Mouse (Mus musculus) embryonic facial prominence, embryonic 15.5 days (tissue): ENCODE results near the gene Lbr. TPM values are rescaled to one million over a fixed set of nuclear protein-coding genes. Genes with fewer than 3 reads are reported as not detected.

Experiments used
- ATAC-seq: fragments of 200-750 bp; cut with Nextera tagmentation; 2 replicates; pipeline ENCODE4 v1.8.0; 2017; ENCODE audit warnings: low read depth, moderate TSS enrichment; ENCODE audit not compliant: insufficient number of reproducible peaks, low FRiP score, low TSS enrichment
- H3K27ac ChIP-seq: fragments of 300-500 bp; sonication (generic); replicated peaks from 2 replicates; pipeline ENCODE4 v1.5.1; 2015; ENCODE audit warnings: mild to moderate bottlenecking, inconsistent platforms
- H3K27me3 ChIP-seq: fragments of 300-500 bp; sonication (generic); 2 replicates; pipeline ENCODE4 v1.6.1; 2015; ENCODE audit warnings: inconsistent platforms
- H3K36me3 ChIP-seq: fragments of 300-500 bp; sonication (generic); 2 replicates; pipeline ENCODE4 v1.6.1; 2015; ENCODE audit warnings: mild to moderate bottlenecking, inconsistent platforms
- H3K4me1 ChIP-seq: fragments of 300-500 bp; sonication (generic); 2 replicates; pipeline ENCODE4 v1.6.1; 2015; ENCODE audit warnings: inconsistent platforms
- H3K4me2 ChIP-seq: fragments of 300-500 bp; sonication (generic); replicated peaks from 2 replicates; pipeline ENCODE4 v1.6.1; 2015; ENCODE audit warnings: mild to moderate bottlenecking, inconsistent platforms
- H3K4me3 ChIP-seq: fragments of 300-500 bp; sonication (generic); replicated peaks from 2 replicates; pipeline ENCODE4 v1.5.1; 2015; ENCODE audit warnings: mild to moderate bottlenecking, inconsistent platforms
- H3K9ac ChIP-seq: fragments of 300-500 bp; sonication (generic); 2 replicates; pipeline ENCODE4 v1.6.1; 2015; ENCODE audit warnings: inconsistent platforms
- H3K9me3 ChIP-seq: fragments of 300-500 bp; sonication (generic); replicated peaks from 2 replicates; pipeline ENCODE4 v1.6.1; 2016; ENCODE audit warnings: inconsistent platforms
- WGBS: fragments of 180-500 bp; shearing (Covaris S2); methylation state at CpG from one replicate; pipeline ENCODE4 v1.1.7; 2015; 5-methylcytosine and 5-hydroxymethylcytosine counted together
- polyA plus RNA-seq: library from polyadenylated mRNA; unstranded; fragments of >200 nt; fragmentation: Nextera tagmentation; extraction: Ambion mirVana; gene quantifications from 2 replicates; pipeline ENCODE4 v1.2.1, GENCODE M21; 2015

The Lbr gene
- polyA plus RNA-seq, 1 experiment from 2014 or later, result 83.3 TPM

DNA sequence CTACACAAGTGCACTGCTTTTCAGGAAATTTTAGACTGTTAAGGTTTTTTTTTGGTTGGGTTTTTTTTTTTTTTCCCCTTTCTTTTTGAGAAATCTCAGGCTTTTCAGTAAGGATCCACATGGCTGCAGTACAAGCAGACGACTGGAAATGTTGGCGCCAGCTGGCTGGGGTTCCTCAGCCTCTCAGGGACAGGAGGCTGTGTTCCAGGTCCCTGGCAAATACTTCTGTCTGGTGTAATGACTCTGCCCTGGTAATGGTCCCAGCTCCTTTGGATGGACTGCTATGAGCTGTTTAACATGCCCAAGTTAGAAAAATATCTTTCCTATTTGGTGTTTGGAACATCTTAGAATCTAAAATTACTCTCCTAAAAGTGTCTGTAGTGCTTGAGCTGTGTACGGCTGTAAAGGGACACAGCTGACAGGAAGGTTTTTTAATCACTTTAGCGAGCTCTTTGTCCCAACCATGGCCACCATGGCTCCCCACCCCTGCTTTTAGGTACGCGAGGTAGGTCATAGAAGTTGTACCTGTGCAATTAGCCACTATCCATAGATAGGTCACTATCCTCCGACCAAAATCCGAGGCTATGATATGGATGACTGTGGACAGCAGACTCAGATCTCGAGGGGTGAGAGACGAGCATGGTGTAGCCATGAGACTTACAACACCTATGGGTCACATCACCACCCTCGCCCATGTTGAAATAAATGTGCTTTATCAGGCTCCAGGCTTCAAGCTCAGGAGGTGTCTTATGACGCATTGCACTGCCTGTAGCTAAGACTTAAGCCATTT, 8.9 kb upstream of the Lbr start:
- H3K4me2 ChIP-seq, result no peak overlapping the region
- no peaks in the 10 kb centered on the region for H3K9me3 ChIP-seq
- no peaks in the 10 kb centered on the region for H3K27me3 ChIP-seq
- WGBS, result 75% methylated on average over 12 of the region's 12 CpGs
- ATAC-seq, result no peak
- H3K4me3 ChIP-seq, result no peak overlapping the region
- 0 out of 2 replicates have a peak, but pooled peaks cover 8% of the 10 kb centered on the region for H3K4me1 ChIP-seq
- no peak overlapping the region for H3K9ac ChIP-seq
- H3K36me3 ChIP-seq, result no peaks in the 10 kb centered on the region
- H3K27ac ChIP-seq, result no peak overlapping the region

DNA sequence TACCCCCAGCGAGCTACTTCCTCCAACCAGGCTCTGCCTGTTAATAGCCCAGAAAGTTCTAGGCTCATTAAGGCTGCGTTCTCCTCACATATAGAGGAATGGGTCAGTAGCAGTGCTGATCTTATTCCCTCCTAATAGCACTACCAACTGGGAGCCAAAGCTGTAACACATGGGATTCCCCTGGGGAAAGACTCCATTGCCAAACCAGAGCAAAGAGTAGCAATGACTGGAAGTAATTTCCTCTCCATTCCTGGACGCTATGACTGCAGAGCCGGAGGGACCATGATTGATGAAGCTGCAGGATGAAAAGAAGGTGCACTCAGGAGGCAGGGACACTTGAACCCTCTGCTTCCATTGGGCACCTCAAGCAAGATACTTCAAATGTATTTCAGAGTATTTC, 7.6 kb upstream of the Lbr start:
- 0 out of 2 replicates have a peak, but pooled peaks cover 8% of the 10 kb centered on the region for H3K4me1 ChIP-seq
- no peaks in the 10 kb centered on the region for H3K9me3 ChIP-seq
- H3K4me3 ChIP-seq, result no peak overlapping the region
- H3K9ac ChIP-seq, result no peak overlapping the region
- no peaks in the 10 kb centered on the region for H3K36me3 ChIP-seq
- H3K4me2 ChIP-seq, result no peak overlapping the region
- WGBS, result 55% methylated on average over 4 of the region's 4 CpGs
- no peak overlapping the region for H3K27ac ChIP-seq
- H3K27me3 ChIP-seq, result no peaks in the 10 kb centered on the region
- no peak for ATAC-seq

DNA sequence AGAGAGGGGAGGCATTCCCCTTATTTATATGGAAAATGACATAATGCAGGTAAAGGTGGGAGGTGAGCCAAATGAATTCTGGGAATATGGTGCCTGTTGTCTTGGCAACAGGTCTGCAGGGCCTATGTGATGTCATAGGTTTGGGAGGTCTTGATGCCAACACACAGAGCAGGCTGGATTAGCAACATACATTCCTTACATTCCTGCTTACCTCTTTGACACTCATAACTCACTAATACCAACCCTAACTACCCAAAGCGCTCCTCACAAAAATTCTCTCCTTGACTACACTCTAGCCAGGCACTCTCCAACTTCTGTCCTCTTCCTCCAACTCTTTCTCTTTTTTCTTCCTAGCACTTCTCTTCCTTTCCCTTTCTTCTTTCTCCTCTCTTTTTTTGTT, 5.4 kb upstream of the Lbr start:
- Histone ChIP-seq H3K4me3 (no peak overlapping the region), H3K9me3 (no peaks in the 10 kb centered on the region), H3K36me3 (no peaks in the 10 kb centered on the region), H3K27ac (no peak overlapping the region), H3K4me2 (no peak overlapping the region), H3K27me3 (no peaks in the 10 kb centered on the region), H3K4me1 (peaks cover 6% of the 10 kb centered on the region; the same call in 1 of the 2 replicates), H3K9ac (no peak overlapping the region)
- 59% methylated on average over 1 of the region's 1 CpGs for WGBS
- no peak for ATAC-seq

GRCm38 (mm10) chr1:181847396-181847795, 4.5 kb upstream of the Lbr start:
- ATAC-seq, result no peak
- H3K4me3 ChIP-seq, result no peak overlapping the region
- H3K27ac ChIP-seq, result no peak overlapping the region
- no peak overlapping the region for H3K4me2 ChIP-seq
- H3K9me3 ChIP-seq, result no peaks in the 10 kb centered on the region
- 83% methylated on average over 3 of the region's 3 CpGs for WGBS
- H3K36me3 ChIP-seq, result no peaks in the 10 kb centered on the region
- H3K27me3 ChIP-seq, result no peaks in the 10 kb centered on the region
- no peak overlapping the region for H3K9ac ChIP-seq
- peaks cover 7% of the 10 kb centered on the region; the same call in 1 of the 2 replicates for H3K4me1 ChIP-seq

- peaks cover 15% of the 10 kb centered on the region for H3K4me1 ChIP-seq
- ATAC-seq, result no peak
- no peaks in the 10 kb centered on the region for H3K27me3 ChIP-seq
- H3K9ac ChIP-seq, result no peak overlapping the region
- 83% methylated on average over 3 of the region's 3 CpGs for WGBS
- no peaks in the 10 kb centered on the region for H3K36me3 ChIP-seq
- no peak overlapping the region for H3K27ac ChIP-seq
- H3K4me3 ChIP-seq, result no peak overlapping the region
- no peaks in the 10 kb centered on the region for H3K9me3 ChIP-seq
- H3K4me2 ChIP-seq, result no peak overlapping the region
Observed at GRCm38 (mm10) chr1:181845767-181846166, 2.9 kb upstream of the Lbr start.

DNA sequence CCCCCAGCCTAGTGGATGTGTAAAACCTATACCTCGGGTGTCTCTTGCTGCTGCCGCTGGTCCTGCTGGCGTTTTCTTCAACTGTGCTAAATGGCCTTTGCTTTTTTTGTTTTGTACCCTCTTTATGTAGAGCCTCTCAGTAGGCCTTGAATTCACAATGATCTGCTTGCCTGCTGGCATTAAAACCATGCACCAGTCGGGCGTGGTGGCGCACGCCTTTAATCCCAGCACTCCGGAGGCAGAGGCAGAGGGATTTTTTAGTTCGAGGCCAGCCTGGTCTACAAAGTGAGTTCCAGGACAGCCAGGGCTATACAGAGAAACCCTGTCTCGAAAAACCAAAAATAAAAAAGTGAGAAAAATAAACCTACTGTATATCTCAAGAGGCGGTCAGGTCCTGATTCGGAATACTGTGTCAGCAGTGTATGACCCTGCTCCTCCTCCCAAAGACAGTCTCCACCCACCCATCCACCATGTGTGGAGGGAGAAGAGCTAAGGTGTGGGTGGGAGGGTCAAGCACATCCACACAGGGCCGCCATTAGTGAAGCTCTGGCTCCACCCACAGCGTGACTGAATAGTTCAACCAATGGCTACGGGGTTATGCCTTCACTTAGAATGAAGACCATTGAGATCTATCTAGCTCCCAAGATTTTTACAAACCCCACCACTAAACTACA, 2.2 kb upstream of the Lbr start:
- Histone ChIP-seq H3K27me3 (no peaks in the 10 kb centered on the region), H3K4me1 (peaks cover 22% of the 10 kb centered on the region), H3K9ac (no peak overlapping the region), H3K27ac (no peak overlapping the region), H3K36me3 (no peaks in the 10 kb centered on the region), H3K4me3 (no peak overlapping the region), H3K9me3 (no peaks in the 10 kb centered on the region), H3K4me2 (no peak overlapping the region)
- ATAC-seq, result no peak
- 77% methylated on average over 15 of the region's 15 CpGs for WGBS

DNA sequence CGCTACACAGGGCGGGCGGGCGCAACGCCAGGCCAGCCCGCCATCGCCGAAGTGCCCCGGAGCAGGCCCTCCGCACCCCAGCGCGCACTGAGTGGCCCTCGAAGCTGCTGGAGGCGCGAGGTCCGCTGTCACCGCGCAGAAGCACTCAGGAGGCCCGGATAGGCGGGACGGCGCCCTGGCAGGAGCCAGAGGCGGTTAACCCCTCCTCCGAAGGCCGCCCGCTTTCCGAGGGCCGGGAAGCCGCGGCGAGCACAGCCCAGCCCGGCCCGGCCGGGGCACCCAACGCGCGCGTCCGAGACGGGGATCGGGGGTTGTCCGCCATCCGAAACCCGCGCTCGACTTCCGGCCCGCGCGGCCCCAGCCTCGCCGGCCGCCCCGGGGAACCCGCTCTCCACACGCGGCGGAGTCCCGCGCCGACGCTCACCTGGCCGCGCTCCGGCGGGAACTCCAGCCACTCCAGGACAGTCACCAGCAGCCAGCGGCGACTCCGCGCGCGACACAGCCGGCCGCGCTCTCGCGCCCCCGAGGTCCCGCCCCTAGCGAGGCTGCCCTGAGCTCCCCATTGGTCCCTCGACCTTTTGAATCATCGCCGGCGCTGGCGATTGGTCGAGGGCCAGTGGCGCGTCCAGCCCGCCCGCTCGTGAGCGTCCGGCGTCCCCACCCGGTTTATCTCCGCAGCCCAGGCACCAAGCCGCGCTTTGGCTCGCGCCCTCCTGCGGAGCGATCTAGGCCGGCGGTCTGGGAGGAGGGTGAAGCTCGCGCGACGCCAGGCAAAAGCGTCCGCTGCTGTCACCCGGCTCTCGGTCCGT, 778 bp downstream of the Lbr start:
- Histone ChIP-seq H3K9ac (peak overlapping the region; percentile 86), H3K27me3 (no peaks in the 10 kb centered on the region), H3K4me1 (peaks cover 31% of the 10 kb centered on the region), H3K9me3 (no peaks in the 10 kb centered on the region), H3K27ac (peak overlapping the region; percentile 95), H3K4me2 (peak overlapping the region; percentile 78), H3K4me3 (peak overlapping the region; percentile 86), H3K36me3 (no peaks in the 10 kb centered on the region)
- peak; percentile 98 for ATAC-seq
- under 1% methylated on average over 107 of the region's 113 CpGs for WGBS

- WGBS, result 0% methylated on average over 16 of the region's 16 CpGs
Observed at GRCm38 (mm10) chr1:181841396-181841795, 1.4 kb downstream of the Lbr start.

GRCm38 (mm10) chr1:181839746-181840366, 3.0 kb downstream of the Lbr start:
- Histone ChIP-seq H3K27ac (no peak overlapping the region; the same call in 1 of the 2 replicates), H3K9ac (no peak overlapping the region), H3K27me3 (no peaks in the 10 kb centered on the region), H3K4me1 (peaks cover 31% of the 10 kb centered on the region), H3K36me3 (peaks cover 22% of the 10 kb centered on the region), H3K4me2 (peak overlapping the region; percentile 78), H3K4me3 (peak overlapping the region; percentile 86), H3K9me3 (no peaks in the 10 kb centered on the region)
- 18% methylated on average over 6 of the region's 6 CpGs for WGBS
- no peak for ATAC-seq

More at GRCm38 (mm10) chr1:181841396-181841795, 1.4 kb downstream of the Lbr start:
- Histone ChIP-seq H3K36me3 (peaks cover 6% of the 10 kb centered on the region), H3K9me3 (no peaks in the 10 kb centered on the region), H3K4me1 (peaks cover 31% of the 10 kb centered on the region), H3K4me2 (peak overlapping the region; percentile 78), H3K9ac (peak overlapping the region; percentile 86), H3K4me3 (peak overlapping the region; percentile 86), H3K27me3 (no peaks in the 10 kb centered on the region), H3K27ac (peak overlapping the region; percentile 95)
- no peak for ATAC-seq

GRCm38 (mm10) chr1:181838111-181838510, 4.7 kb downstream of the Lbr start:
- 84% methylated on average over 5 of the region's 5 CpGs for WGBS
- Histone ChIP-seq H3K9ac (no peak overlapping the region), H3K36me3 (peaks cover 33% of the 10 kb centered on the region), H3K27ac (no peak overlapping the region), H3K4me3 (no peak overlapping the region), H3K27me3 (no peaks in the 10 kb centered on the region), H3K4me1 (peaks cover 28% of the 10 kb centered on the region), H3K9me3 (no peaks in the 10 kb centered on the region), H3K4me2 (no peak overlapping the region)
- ATAC-seq, result no peak

- no peak overlapping the region for H3K27ac ChIP-seq
- H3K4me3 ChIP-seq, result no peak overlapping the region
- ATAC-seq, result no peak
- H3K4me1 ChIP-seq, result no peaks in the 10 kb centered on the region
- no peak overlapping the region for H3K4me2 ChIP-seq
- H3K36me3 ChIP-seq, result peaks cover 82% of the 10 kb centered on the region
- H3K27me3 ChIP-seq, result no peaks in the 10 kb centered on the region
- no peaks in the 10 kb centered on the region for H3K9me3 ChIP-seq
- no peak overlapping the region for H3K9ac ChIP-seq
- 68% methylated on average over 6 of the region's 6 CpGs for WGBS
Observed at GRCm38 (mm10) chr1:181833143-181833542, 9.7 kb downstream of the Lbr start.
